Mouse (Mus musculus): ENCODE data around the gene Kif21a. TPM values are rescaled to one million over a fixed set of nuclear protein-coding genes. Genes with fewer than 3 reads are reported as not detected.

Kif21a gene
- 3.1 TPM for polyA plus RNA-seq (2012; fragmentation: generic; extraction: Trizol)
- long read RNA-seq, experiment 1, partial matches to known transcripts: 7 of 7 reads
- long read RNA-seq, experiment 1, other reads (novel, unspliced or antisense): 0 of 7 reads
- long read RNA-seq, experiment 2, partial matches to known transcripts: 22 of 24 reads
- long read RNA-seq, experiment 2, other reads (novel, unspliced or antisense): 2 of 24 reads

DNA sequence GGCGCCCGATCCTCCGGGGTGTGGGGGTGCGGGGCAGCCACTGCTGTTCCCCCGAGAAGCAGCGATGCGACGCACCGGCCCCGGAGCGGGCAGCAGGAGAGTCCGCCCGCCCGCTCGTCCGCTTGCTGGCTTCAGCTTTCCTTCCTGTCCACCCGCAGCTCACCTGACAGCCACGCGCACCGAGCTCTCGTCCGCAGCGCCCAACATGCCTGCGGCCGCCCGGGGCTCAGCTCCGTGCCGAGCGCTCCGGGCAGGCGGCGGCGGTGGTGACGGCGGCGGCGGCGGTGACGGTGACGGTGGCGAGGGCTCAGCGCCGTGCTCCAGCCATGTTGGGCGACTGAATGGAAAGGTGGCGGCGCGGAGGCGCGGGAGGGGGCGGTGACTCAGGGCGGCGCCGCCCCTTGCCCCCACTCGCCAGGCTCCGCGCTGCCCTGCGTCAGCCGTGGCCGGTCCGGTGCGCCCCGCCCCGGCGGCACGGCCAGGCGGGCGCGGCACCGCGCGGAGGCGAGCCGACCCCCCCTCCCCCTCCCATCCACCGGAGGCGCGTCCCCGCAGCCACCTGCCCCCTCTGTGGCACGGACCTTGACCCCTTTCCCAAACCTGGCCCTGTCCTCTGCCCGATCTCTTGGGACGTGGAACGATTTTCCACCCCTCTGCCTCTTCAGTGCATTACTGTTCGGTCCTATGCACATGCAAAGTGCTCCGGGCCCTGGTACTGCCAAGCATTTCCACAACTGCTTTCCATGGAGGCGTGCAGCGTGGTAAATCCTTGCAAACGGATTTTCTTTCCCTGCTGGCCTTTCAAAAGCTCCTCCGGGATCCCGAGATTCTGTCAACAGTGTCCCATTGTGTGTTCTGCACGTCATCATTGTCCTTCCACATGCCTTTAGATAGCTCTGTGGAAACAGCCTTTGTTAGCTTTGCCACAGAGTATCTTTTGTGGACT lies at the start of gene Kif21a:
Kif21a (minus strand) TSS at position 453 of the 946 bp plus-strand sequence.
- no peaks in the 10 kb centered on the region for H3K27me3 ChIP-seq (ENCODE audit: control insufficient read depth, insufficient read depth, insufficient read length)
- H3ac ChIP-seq (ENCODE audit: control insufficient read depth, insufficient read length, low read depth): peak within 1 kb of the TSS; percentile 81
- peaks cover 38% of the 10 kb centered on the region for H3K79me2 ChIP-seq (ENCODE audit: control insufficient read depth, insufficient read depth)
- peak within 1 kb of the TSS; percentile 89 for H3K4me3 ChIP-seq (ENCODE audit: insufficient read depth, poor library complexity, severe bottlenecking)
- no peaks in the 10 kb centered on the region for H3K36me3 ChIP-seq (ENCODE audit: control insufficient read depth, insufficient read depth)
- peaks cover 8% of the 10 kb centered on the region for H3K79me3 ChIP-seq (ENCODE audit: low read depth)
- no peak for TF ChIP-seq MYOD1 (IDR thresholded peaks at IDR 0.05; ENCODE audit: control insufficient read depth, insufficient read length, low read depth)
- no peak for TF ChIP-seq MAX (IDR thresholded peaks at IDR 0.05)
- TF ChIP-seq CEBPB (IDR thresholded peaks at IDR 0.05; ENCODE audit: low read depth): no peak
- no peak for TF ChIP-seq FOSL1 (IDR thresholded peaks at IDR 0.05; ENCODE audit: insufficient read depth, low read length, poor library complexity, severe bottlenecking)
- no peak for TF ChIP-seq MYOG (IDR thresholded peaks at IDR 0.05; ENCODE audit: control insufficient read depth, extremely low read depth, insufficient read length)
- no peak for TF ChIP-seq USF1 (IDR thresholded peaks at IDR 0.05; ENCODE audit: low read depth)
- TF ChIP-seq CTCF (IDR thresholded peaks at IDR 0.05; ENCODE audit: control insufficient read depth, insufficient read depth, insufficient read length): no peak

- TF ChIP-seq MYOG (IDR thresholded peaks at IDR 0.05; ENCODE audit: control insufficient read depth, extremely low read depth, insufficient read length) (no peak), CTCF (IDR thresholded peaks at IDR 0.05; ENCODE audit: control insufficient read depth, insufficient read depth, insufficient read length) (no peak), MAX (IDR thresholded peaks at IDR 0.05) (no peak), MYOD1 (IDR thresholded peaks at IDR 0.05; ENCODE audit: control insufficient read depth, insufficient read length, low read depth) (no peak), USF1 (IDR thresholded peaks at IDR 0.05; ENCODE audit: low read depth) (no peak), FOSL1 (IDR thresholded peaks at IDR 0.05; ENCODE audit: insufficient read depth, low read length, poor library complexity, severe bottlenecking) (no peak), CEBPB (IDR thresholded peaks at IDR 0.05; ENCODE audit: low read depth) (no peak)
- H3ac ChIP-seq (ENCODE audit: control insufficient read depth, insufficient read length, low read depth): no peak overlapping the region
- H3K36me3 ChIP-seq (ENCODE audit: control insufficient read depth, insufficient read depth): no peaks in the 10 kb centered on the region
- no peaks in the 10 kb centered on the region for H3K27me3 ChIP-seq (ENCODE audit: control insufficient read depth, insufficient read depth, insufficient read length)
- no peak overlapping the region for H3K4me3 ChIP-seq (ENCODE audit: insufficient read depth, poor library complexity, severe bottlenecking)
- H3K79me2 ChIP-seq (ENCODE audit: control insufficient read depth, insufficient read depth): no peaks in the 10 kb centered on the region
- H3K79me3 ChIP-seq (ENCODE audit: low read depth): no peaks in the 10 kb centered on the region
Measured at GRCm38 (mm10) chr15:91096606-91097005, 46.9 kb upstream of the Kif21a start.

DNA sequence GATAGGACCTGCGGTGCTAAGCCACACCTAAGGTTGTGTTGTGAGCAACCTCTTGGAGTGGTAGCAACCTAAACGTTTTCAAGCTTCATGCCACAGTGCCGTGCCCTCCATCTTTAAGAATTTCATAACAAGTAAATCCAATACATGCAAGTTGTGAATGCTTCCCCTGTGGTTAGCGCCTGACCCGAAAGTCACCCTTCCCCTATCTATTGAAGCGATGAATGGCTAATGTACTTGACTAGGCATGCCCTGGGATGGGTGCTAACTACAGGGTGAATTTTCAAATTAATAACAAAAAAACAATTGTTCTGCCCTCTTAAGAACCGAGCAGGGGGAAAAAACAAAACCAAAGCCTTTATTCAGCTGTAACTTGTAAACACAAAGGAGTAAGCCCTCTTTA lies 39.7 kb upstream of the Kif21a start:
- TF ChIP-seq CEBPB (IDR thresholded peaks at IDR 0.05; ENCODE audit: low read depth) (no peak), MYOD1 (IDR thresholded peaks at IDR 0.05; ENCODE audit: control insufficient read depth, insufficient read length, low read depth) (no peak), FOSL1 (IDR thresholded peaks at IDR 0.05; ENCODE audit: insufficient read depth, low read length, poor library complexity, severe bottlenecking) (no peak)
- H3K79me2 ChIP-seq (ENCODE audit: control insufficient read depth, insufficient read depth): no peaks in the 10 kb centered on the region
- H3K79me3 ChIP-seq (ENCODE audit: low read depth): no peaks in the 10 kb centered on the region
- H3K4me3 ChIP-seq (ENCODE audit: insufficient read depth, poor library complexity, severe bottlenecking): no peak overlapping the region
- H3K36me3 ChIP-seq (ENCODE audit: control insufficient read depth, insufficient read depth): no peaks in the 10 kb centered on the region
- H3K27me3 ChIP-seq (ENCODE audit: control insufficient read depth, insufficient read depth, insufficient read length): no peaks in the 10 kb centered on the region
- no peak overlapping the region for H3ac ChIP-seq (ENCODE audit: control insufficient read depth, insufficient read length, low read depth)

DNA sequence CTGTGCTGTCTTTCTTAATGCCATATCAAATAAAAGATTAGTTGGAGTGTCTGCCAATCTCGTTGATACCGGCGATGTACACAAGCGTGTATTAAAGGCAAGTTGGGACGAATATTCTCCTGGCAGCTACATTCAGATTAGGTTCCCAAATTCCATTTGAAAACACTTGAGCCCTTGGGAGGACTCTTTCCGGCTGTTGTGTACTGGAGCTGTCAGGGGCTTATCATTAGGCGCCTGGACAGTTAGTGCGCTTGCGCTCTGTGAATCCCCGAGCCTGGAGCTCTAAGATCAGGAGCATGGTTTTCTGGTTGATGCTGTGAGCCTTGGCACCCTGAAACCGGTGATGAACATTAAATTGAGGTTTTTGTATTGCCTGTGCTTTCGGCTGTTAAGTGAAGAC lies 38.3 kb upstream of the Kif21a start:
- H3K79me2 ChIP-seq (ENCODE audit: control insufficient read depth, insufficient read depth): no peaks in the 10 kb centered on the region
- TF ChIP-seq MYOD1 (IDR thresholded peaks at IDR 0.05; ENCODE audit: control insufficient read depth, insufficient read length, low read depth) (no peak), CEBPB (IDR thresholded peaks at IDR 0.05; ENCODE audit: low read depth) (no peak), MAX (IDR thresholded peaks at IDR 0.05) (no peak), USF1 (IDR thresholded peaks at IDR 0.05; ENCODE audit: low read depth) (no peak), CTCF (IDR thresholded peaks at IDR 0.05; ENCODE audit: control insufficient read depth, insufficient read depth, insufficient read length) (no peak), FOSL1 (IDR thresholded peaks at IDR 0.05; ENCODE audit: insufficient read depth, low read length, poor library complexity, severe bottlenecking) (no peak), MYOG (IDR thresholded peaks at IDR 0.05; ENCODE audit: control insufficient read depth, extremely low read depth, insufficient read length) (no peak)

DNA sequence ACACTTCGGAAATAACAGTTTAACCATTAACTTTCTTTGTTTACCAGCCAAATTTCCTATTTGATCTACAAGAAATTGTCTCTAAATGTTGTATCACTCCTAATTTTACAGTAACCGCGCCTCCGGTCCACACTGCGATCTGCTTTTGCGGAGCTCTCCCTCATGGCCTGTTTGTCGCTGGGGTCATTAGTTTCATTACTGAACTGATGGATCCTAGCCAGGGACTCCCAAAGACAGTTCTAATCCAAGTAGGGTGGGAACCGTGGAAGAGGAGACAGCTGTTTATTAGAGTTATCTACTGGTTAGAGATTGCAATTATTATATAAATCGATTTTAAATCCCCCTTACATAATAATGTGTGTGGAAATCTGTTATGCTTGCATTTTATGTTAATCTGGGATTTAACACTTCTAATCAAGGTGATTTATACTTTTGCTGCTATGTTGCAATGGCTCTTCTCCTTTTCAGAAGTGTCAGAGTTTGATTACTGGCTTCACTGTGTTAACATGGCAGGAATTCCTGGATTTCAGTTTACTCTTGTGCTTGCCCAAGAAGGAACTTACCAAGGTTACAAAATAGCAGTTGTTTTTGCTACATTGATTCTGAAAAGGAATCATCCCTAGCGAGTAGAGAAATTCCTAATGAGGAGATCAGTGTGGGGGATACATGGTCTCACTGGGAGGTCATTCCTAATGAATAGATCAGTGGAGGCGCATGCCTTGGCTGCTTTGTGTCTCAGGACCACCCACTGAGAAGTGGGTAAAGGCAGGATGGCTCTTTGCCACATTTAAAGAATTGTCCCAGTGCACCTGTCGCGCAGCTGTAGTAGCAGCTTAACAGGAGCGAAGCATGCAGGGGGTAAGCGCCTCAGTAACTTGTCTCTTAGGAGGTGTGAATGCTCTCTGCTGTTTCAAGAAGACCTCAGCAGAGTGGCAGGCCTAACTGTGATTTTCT lies 28.0 kb upstream of the Kif21a start:
- TF ChIP-seq CTCF (IDR thresholded peaks at IDR 0.05; ENCODE audit: control insufficient read depth, insufficient read depth, insufficient read length) (no peak), USF1 (IDR thresholded peaks at IDR 0.05; ENCODE audit: low read depth) (no peak)
- Histone ChIP-seq H3K36me3 (ENCODE audit: control insufficient read depth, insufficient read depth) (no peaks in the 10 kb centered on the region), H3K79me3 (ENCODE audit: low read depth) (no peaks in the 10 kb centered on the region), H3K4me3 (ENCODE audit: insufficient read depth, poor library complexity, severe bottlenecking) (no peak overlapping the region), H3ac (ENCODE audit: control insufficient read depth, insufficient read length, low read depth) (no peak overlapping the region), H3K27me3 (ENCODE audit: control insufficient read depth, insufficient read depth, insufficient read length) (no peaks in the 10 kb centered on the region), H3K79me2 (ENCODE audit: control insufficient read depth, insufficient read depth) (no peaks in the 10 kb centered on the region)

More for the DNA sequence above, 38.3 kb upstream of the Kif21a start:
- Histone ChIP-seq H3K79me3 (ENCODE audit: low read depth) (no peaks in the 10 kb centered on the region), H3ac (ENCODE audit: control insufficient read depth, insufficient read length, low read depth) (no peak overlapping the region), H3K4me3 (ENCODE audit: insufficient read depth, poor library complexity, severe bottlenecking) (no peak overlapping the region), H3K27me3 (ENCODE audit: control insufficient read depth, insufficient read depth, insufficient read length) (no peaks in the 10 kb centered on the region), H3K36me3 (ENCODE audit: control insufficient read depth, insufficient read depth) (no peaks in the 10 kb centered on the region)

Measured in C2C12 (cell line).